Mouse (Mus musculus) neural tube, embryonic 13.5 days (tissue): Measurements from ENCODE around the gene Pitx3. TPM values are rescaled to one million over a fixed set of nuclear protein-coding genes. Genes with fewer than 3 reads are reported as not detected.
A peak's percentile ranks its signal among the peaks of the same experiment; 100 is the strongest.

Experiments
- ATAC-seq: fragments of 200-750 bp; cut with Nextera tagmentation; 2 replicates; pipeline ENCODE4 v1.8.0; 2017; ENCODE audit warnings: low read depth, mild to moderate bottlenecking, moderate TSS enrichment, moderate library complexity
- H3K27ac ChIP-seq: fragments of 300-500 bp; sonication (generic); replicated peaks from 2 replicates; pipeline ENCODE4 v1.5.1; 2015; ENCODE audit warnings: moderate library complexity, mild to moderate bottlenecking, inconsistent platforms
- H3K27me3 ChIP-seq: fragments of 300-500 bp; sonication (generic); 2 replicates; pipeline ENCODE4 v1.6.1; 2015; ENCODE audit warnings: mild to moderate bottlenecking, inconsistent platforms
- H3K36me3 ChIP-seq: fragments of 300-500 bp; sonication (generic); 2 replicates; pipeline ENCODE4 v1.6.1; 2015; ENCODE audit warnings: mild to moderate bottlenecking, inconsistent platforms
- H3K4me1 ChIP-seq: fragments of 300-500 bp; sonication (generic); replicated peaks from 2 replicates; pipeline ENCODE4 v1.6.1; 2015; ENCODE audit warnings: inconsistent platforms
- H3K4me2 ChIP-seq: fragments of 300-500 bp; sonication (generic); 2 replicates; pipeline ENCODE4 v1.6.1; 2015; ENCODE audit warnings: inconsistent platforms, mild to moderate bottlenecking, moderate library complexity
- H3K4me3 ChIP-seq: fragments of 300-500 bp; sonication (generic); 2 replicates; pipeline ENCODE4 v1.5.1; 2015; ENCODE audit warnings: mild to moderate bottlenecking, inconsistent platforms
- H3K9ac ChIP-seq: fragments of 300-500 bp; sonication (generic); 2 replicates; pipeline ENCODE4 v1.6.1; 2015; ENCODE audit warnings: moderate library complexity, mild to moderate bottlenecking, inconsistent platforms
- H3K9me3 ChIP-seq: fragments of 300-500 bp; sonication (generic); 2 replicates; pipeline ENCODE4 v1.6.1; 2016; ENCODE audit warnings: inconsistent platforms
- WGBS: fragments of 180-500 bp; shearing (Covaris S2); methylation state at CpG from one replicate; pipeline ENCODE4 v1.1.7; 2015; 5-methylcytosine and 5-hydroxymethylcytosine counted together
- polyA plus RNA-seq: library from polyadenylated mRNA; unstranded; fragments of >200 nt; fragmentation: Nextera tagmentation; extraction: Ambion mirVana; gene quantifications from 2 replicates; pipeline ENCODE4 v1.2.1, GENCODE M21; 2015

Pitx3 gene
- polyA plus RNA-seq, 1 experiment from 2014 or later, result 0.17 TPM

- WGBS, result under 1% methylated on average over 37 of the region's 37 CpGs
- Histone ChIP-seq H3K27me3 (peaks cover 39% of the 10 kb centered on the region), H3K4me2 (peak within 1 kb of the TSS; percentile 95), H3K9ac (peak within 1 kb of the TSS; percentile 87), H3K4me1 (peaks cover 59% of the 10 kb centered on the region), H3K9me3 (no peaks in the 10 kb centered on the region), H3K4me3 (peak within 1 kb of the TSS; percentile 87), H3K27ac (peak within 1 kb of the TSS; percentile 81), H3K36me3 (no peaks in the 10 kb centered on the region)
- peak; percentile 99 for ATAC-seq
Observed at GRCm38 (mm10) chr19:46152127-46152803, 4.1 kb upstream of the Pitx3 start, which contains the start of gene Gbf1. Gene Gbf1, plus strand, starts transcription at chr19:46152509.

DNA sequence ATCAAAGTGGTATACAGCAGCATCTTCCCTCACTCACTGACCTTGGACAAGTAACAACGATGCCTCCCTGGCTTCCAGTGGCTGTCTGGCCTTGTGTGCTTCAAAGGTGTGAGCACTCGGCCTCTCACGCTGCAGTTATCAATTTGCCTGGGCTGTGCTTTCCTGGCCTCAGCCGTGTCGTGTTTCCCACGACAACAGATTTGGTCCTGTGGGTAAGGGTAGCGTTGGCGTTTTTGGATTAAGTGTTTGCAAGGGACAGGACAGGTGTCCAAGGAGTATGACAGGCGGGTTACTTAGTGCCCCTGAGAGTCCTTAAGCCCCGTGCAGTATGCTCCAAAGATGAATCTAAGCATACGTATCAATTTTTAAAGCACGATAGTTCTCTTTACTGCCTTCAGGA is 965 bp upstream of the Pitx3 start:
- H3K4me3 ChIP-seq, result peak overlapping the region; percentile 45; the same call in 1 of the 2 replicates
- H3K4me1 ChIP-seq, result peaks cover 38% of the 10 kb centered on the region
- peak overlapping the region; percentile 84 for H3K4me2 ChIP-seq
- no peaks in the 10 kb centered on the region for H3K36me3 ChIP-seq
- H3K27me3 ChIP-seq, result peaks cover 70% of the 10 kb centered on the region
- H3K9me3 ChIP-seq, result no peaks in the 10 kb centered on the region
- H3K9ac ChIP-seq, result no peak overlapping the region
- no peak overlapping the region for H3K27ac ChIP-seq
- no peak for ATAC-seq
- 30% methylated on average over 12 of the region's 12 CpGs for WGBS

GRCm38 (mm10) chr19:46148372-46148760 is 240 bp upstream of the Pitx3 start:
- Histone ChIP-seq H3K4me2 (peak overlapping the region; percentile 84), H3K27ac (no peak overlapping the region), H3K4me3 (peak overlapping the region; percentile 45), H3K9me3 (no peaks in the 10 kb centered on the region), H3K27me3 (peaks cover 78% of the 10 kb centered on the region), H3K36me3 (no peaks in the 10 kb centered on the region), H3K4me1 (peaks cover 31% of the 10 kb centered on the region), H3K9ac (peak overlapping the region; percentile 38; the same call in 1 of the 2 replicates)
- peak; percentile 17; the same call in 1 of the 2 replicates for ATAC-seq
- under 1% methylated on average over 23 of the region's 27 CpGs for WGBS

DNA sequence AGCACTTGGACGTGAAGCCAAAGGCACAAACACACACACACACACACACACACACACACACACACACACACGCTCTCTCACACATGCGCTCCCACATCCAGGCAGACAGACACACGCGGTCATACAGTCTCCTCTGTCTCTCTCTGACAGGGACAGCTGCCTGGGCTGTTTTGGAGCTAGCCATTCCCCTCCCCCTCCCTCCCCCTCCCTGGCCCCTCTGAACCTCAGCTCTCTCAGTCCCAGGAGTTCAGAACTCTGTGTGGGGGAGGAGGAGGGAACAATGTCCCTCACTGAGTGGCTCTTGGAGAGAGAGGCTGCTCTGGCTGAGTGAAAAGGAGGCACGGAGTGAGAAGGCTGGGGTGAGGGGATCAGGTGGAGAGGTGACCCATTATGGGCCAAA is 7.0 kb downstream of the Pitx3 start:
- H3K27me3 ChIP-seq, result peaks cover 94% of the 10 kb centered on the region
- ATAC-seq, result no peak
- no peak overlapping the region for H3K27ac ChIP-seq
- 12% methylated on average over 6 of the region's 6 CpGs for WGBS
- no peak overlapping the region for H3K9ac ChIP-seq
- H3K4me1 ChIP-seq, result peaks cover 24% of the 10 kb centered on the region
- H3K9me3 ChIP-seq, result no peaks in the 10 kb centered on the region
- no peak overlapping the region for H3K4me3 ChIP-seq
- no peaks in the 10 kb centered on the region for H3K36me3 ChIP-seq
- H3K4me2 ChIP-seq, result no peak overlapping the region

DNA sequence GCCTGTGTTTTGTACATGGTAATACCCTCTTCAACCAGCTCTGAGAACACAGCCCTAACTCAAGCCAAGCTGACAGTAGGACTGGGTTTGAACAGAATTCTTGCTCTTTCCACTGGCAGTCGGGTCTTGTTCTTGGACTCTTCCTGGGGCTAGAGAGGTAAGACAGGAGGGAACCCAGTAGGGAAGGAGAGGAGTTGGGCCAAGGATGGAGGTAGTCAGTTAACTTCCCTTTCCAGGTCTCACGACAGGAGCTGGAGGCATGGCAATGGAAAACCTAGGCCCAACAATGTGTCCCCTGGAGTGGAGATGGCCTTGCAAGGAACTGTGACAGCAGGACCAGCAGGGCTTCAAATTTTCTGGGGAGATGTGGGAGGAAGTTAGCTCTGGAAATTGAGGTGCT is 7.8 kb downstream of the Pitx3 start:
- peaks cover 94% of the 10 kb centered on the region for H3K27me3 ChIP-seq
- H3K4me2 ChIP-seq, result no peak overlapping the region
- no peak overlapping the region for H3K27ac ChIP-seq
- no peaks in the 10 kb centered on the region for H3K9me3 ChIP-seq
- H3K4me1 ChIP-seq, result peaks cover 32% of the 10 kb centered on the region
- H3K4me3 ChIP-seq, result no peak overlapping the region
- ATAC-seq, result no peak
- H3K9ac ChIP-seq, result no peak overlapping the region
- 63% methylated on average over 2 of the region's 2 CpGs for WGBS
- no peaks in the 10 kb centered on the region for H3K36me3 ChIP-seq

GRCm38 (mm10) chr19:46136639-46137580 is 11.2 kb downstream of the Pitx3 start:
- Histone ChIP-seq H3K4me3 (peak overlapping the region; percentile 59), H3K9ac (peak overlapping the region; percentile 75), H3K4me2 (peak overlapping the region; percentile 100), H3K36me3 (no peaks in the 10 kb centered on the region), H3K9me3 (no peaks in the 10 kb centered on the region), H3K4me1 (peaks cover 34% of the 10 kb centered on the region), H3K27me3 (peaks cover 94% of the 10 kb centered on the region), H3K27ac (no peak overlapping the region)
- ATAC-seq, result no peak; the same call in 1 of the 2 replicates
- 3% methylated on average over 48 of the region's 49 CpGs for WGBS

GRCm38 (mm10) chr19:46135789-46136638 is 12.1 kb downstream of the Pitx3 start:
- no peak overlapping the region for H3K27ac ChIP-seq
- WGBS, result under 1% methylated on average over 79 of the region's 79 CpGs
- peaks cover 94% of the 10 kb centered on the region for H3K27me3 ChIP-seq
- peak; percentile 72 for ATAC-seq
- H3K4me1 ChIP-seq, result peaks cover 33% of the 10 kb centered on the region
- peak overlapping the region; percentile 59 for H3K4me3 ChIP-seq
- H3K9ac ChIP-seq, result peak overlapping the region; percentile 75
- H3K36me3 ChIP-seq, result no peaks in the 10 kb centered on the region
- no peaks in the 10 kb centered on the region for H3K9me3 ChIP-seq
- H3K4me2 ChIP-seq, result peak overlapping the region; percentile 100

- 1% methylated on average over 12 of the region's 12 CpGs for WGBS
- H3K4me3 ChIP-seq, result peak overlapping the region; percentile 59
- H3K9me3 ChIP-seq, result no peaks in the 10 kb centered on the region
- no peaks in the 10 kb centered on the region for H3K36me3 ChIP-seq
- H3K4me1 ChIP-seq, result peaks cover 27% of the 10 kb centered on the region
- ATAC-seq, result peak; percentile 73
- H3K9ac ChIP-seq, result peak overlapping the region; percentile 75
- H3K4me2 ChIP-seq, result peak overlapping the region; percentile 100
- no peak overlapping the region for H3K27ac ChIP-seq
- peaks cover 96% of the 10 kb centered on the region for H3K27me3 ChIP-seq
Observed at GRCm38 (mm10) chr19:46135297-46135696, 12.8 kb downstream of the Pitx3 start.

DNA sequence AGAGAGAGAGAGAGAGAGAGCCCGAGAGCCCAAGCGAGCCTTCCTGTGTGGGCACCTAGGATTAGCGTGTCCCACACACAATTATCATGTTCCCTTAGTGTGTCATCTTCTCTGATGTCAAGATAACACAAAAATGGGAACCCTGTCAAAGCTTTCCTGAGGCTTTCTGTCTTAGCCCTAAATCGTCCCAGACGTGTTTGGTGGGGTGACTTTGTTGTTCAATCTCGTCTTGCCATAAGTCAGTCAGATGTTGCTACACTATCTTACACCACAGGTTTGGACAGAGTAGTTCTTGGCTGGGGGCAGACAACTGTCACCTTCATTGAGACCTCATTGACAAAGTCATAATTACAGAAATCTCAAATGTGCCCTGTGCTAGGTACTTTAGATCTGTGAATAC is 15.5 kb downstream of the Pitx3 start:
- Histone ChIP-seq H3K27ac (no peak overlapping the region), H3K27me3 (peaks cover 85% of the 10 kb centered on the region), H3K4me3 (no peak overlapping the region), H3K4me1 (peaks cover 27% of the 10 kb centered on the region), H3K4me2 (no peak overlapping the region), H3K9me3 (no peaks in the 10 kb centered on the region), H3K36me3 (no peaks in the 10 kb centered on the region), H3K9ac (no peak overlapping the region)
- 53% methylated on average over 6 of the region's 6 CpGs for WGBS
- ATAC-seq, result no peak

DNA sequence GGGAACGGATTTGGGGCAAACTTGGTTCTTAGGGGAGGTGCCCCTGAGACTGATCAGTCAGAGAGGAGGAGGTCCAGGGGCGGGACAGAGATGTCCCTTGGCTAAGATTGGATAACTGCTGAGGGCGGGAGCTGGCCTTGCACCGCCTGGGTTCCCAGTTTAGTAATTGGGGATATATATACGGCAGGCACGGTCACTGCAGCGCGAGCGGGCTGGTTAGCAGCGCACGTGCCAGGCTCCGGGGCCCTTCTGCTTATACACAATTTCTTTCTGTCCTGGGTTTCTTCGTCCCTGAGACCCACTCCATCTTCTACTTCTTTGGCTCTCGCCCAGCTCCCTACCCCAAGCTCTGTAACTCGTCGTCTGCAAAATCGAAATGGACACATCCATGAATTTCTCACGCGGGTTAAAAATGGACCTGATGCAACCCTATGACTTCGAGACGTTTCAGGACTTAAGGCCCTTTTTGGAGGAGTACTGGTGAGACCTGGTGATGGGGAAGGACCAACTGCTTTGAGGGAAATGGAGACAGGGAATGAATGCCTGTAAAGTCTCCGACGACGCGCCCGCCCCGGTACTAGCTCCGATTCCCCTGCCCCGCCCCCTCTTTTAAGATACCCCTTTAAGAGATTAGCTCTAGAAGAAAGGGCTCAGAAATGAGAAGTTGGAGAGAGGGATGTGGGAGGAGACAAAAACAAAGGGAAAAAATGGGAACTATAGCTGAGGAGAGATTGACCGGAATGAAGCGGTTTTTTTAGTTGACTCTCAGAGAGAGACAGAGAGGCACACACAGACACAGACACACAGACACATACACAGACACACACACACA is 16.2 kb downstream of the Pitx3 start, which contains the start of gene Elovl3:
Gene Elovl3, plus strand, starts transcription at position 204 of the 832 bp plus-strand sequence.
- H3K4me3 ChIP-seq, result peak within 1 kb of the TSS; percentile 10
- 3% methylated on average over 31 of the region's 31 CpGs for WGBS
- H3K4me2 ChIP-seq, result peak within 1 kb of the TSS; percentile 40
- no peaks in the 10 kb centered on the region for H3K9me3 ChIP-seq
- H3K36me3 ChIP-seq, result no peaks in the 10 kb centered on the region
- peaks cover 23% of the 10 kb centered on the region for H3K4me1 ChIP-seq
- H3K27ac ChIP-seq, result no peak within 1 kb of the TSS
- peaks cover 82% of the 10 kb centered on the region for H3K27me3 ChIP-seq
- no peak within 1 kb of the TSS for H3K9ac ChIP-seq
- no peak for ATAC-seq

GRCm38 (mm10) chr19:46131283-46131682 is 16.8 kb downstream of the Pitx3 start:
- 0 out of 2 replicates have a peak overlapping the region, but pooled peaks have one; percentile 10 for H3K4me3 ChIP-seq

More at GRCm38 (mm10) chr19:46131283-46131682, 16.8 kb downstream of the Pitx3 start:
- Histone ChIP-seq H3K27me3 (peaks cover 75% of the 10 kb centered on the region), H3K36me3 (no peaks in the 10 kb centered on the region), H3K27ac (no peak overlapping the region), H3K9me3 (no peaks in the 10 kb centered on the region), H3K4me1 (peaks cover 16% of the 10 kb centered on the region), H3K4me2 (peak overlapping the region; percentile 40; the same call in 1 of the 2 replicates), H3K9ac (no peak overlapping the region)
- 10% methylated on average over 6 of the region's 8 CpGs for WGBS
- ATAC-seq, result no peak
